Mouse (Mus musculus) heart, adult 2 months (tissue): ENCODE results near the gene Dlg3.

ENCODE experiments used
- CTCF ChIP-seq: fragments of 200-600 bp; IDR thresholded peaks from 2 replicates; pipeline ENCODE4 v1.8.1; 2022; ENCODE audit warnings: antibody characterized with exemption, mild to moderate bottlenecking, moderate library complexity
- EP300 ChIP-seq: fragments of 200-500 bp; IDR thresholded peaks from 2 replicates; pipeline ENCODE4 v1.6.1; 2011; ENCODE audit warnings: low read depth, low read length, control low read depth; ENCODE audit not compliant: insufficient read depth
- POLR2A ChIP-seq: fragments of 200-500 bp; IDR thresholded peaks from 2 replicates; pipeline ENCODE4 v1.6.1; 2011; ENCODE audit warnings: mild to moderate bottlenecking, low read depth, low read length, control low read depth; ENCODE audit not compliant: insufficient read depth

GRCm38 (mm10) chrX:100802034-100802433 lies 34.5 kb downstream of the Dlg3 start:
- TF ChIP-seq CTCF, result no peak
- TF ChIP-seq POLR2A, result no peak
- no peak for TF ChIP-seq EP300
